8 mouse cellular contexts compared by ENCODE assay signal in the genomic region with DNA sequence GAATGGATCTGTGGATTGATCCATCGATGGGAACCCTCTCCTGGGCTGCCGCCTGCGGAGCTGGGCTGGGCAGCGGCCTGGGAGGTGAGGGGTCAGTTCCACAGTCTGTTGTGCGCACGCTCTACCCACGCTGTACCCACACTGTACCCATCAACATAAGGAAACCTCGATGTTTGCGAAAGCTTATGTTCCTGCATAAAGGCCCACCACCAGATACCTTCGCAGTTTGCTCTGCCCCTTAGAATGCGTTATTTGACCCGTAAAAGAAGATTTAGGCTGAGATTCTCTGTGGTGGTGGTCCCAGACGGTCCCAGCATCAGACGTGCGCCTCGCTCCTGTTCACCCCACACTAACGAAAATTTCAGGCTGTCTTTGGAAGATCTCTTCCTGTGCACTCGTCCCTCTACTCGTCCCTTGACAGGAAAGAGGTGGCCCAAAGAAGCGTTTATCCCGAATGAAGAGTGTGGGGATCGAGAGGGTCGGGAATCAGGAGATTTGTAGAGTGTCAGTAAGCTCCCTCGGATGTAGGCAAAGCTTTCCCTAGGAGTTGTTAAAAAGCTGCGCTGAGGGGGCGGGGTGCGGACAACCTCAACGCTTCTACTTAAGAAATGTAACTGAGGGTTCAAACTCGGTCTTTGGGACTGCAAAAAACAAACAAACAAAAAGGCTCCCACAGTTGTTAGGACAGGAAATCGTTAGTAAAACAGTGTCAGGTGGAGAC.
DNase-seq lines count a peak whose midpoint lies in the region; ATAC-seq and TF ChIP-seq lines count a peak whose summit lies in the region.

No protein-coding gene starts in this region.

- H3K9me3 ChIP-seq in midbrain, embryonic 14.5 days (ENCODE audit: control insufficient read depth, low read length), result no peaks in the 10 kb centered on the region

- 1% methylated on average over 30 of the region's 30 CpGs for WGBS in midbrain, embryonic 14.5 days
- 8% methylated on average over 30 of the region's 30 CpGs for WGBS in thymus, adult 2 months

- peaks cover 36% of the 10 kb centered on the region for H3K4me1 ChIP-seq in midbrain, embryonic 14.5 days (ENCODE audit: control insufficient read depth, insufficient read depth, low read length)
- H3K4me1 ChIP-seq in thymus, adult 2 months (replicated peaks; ENCODE audit: control insufficient read depth, insufficient read depth, low read length), result peaks cover 7% of the 10 kb centered on the region; the same call in 1 of the 2 replicates

- ATAC-seq in midbrain, embryonic 14.5 days (ENCODE audit: low FRiP score, low TSS enrichment), result no peak
- ATAC-seq in erythroid progenitor cell, adult 5-6 weeks (replicated peaks; ENCODE audit: low FRiP score, poor library complexity, severe bottlenecking), result no peak

- peak overlapping the region; percentile 99 for H3K27ac ChIP-seq in midbrain, embryonic 14.5 days (replicated peaks; ENCODE audit: low read depth, low read length)
- no peak overlapping the region for H3K27ac ChIP-seq in thymus, adult 2 months (ENCODE audit: control insufficient read depth, insufficient read depth, low read length)

- H3K9ac ChIP-seq in midbrain, embryonic 14.5 days (replicated peaks; ENCODE audit: low read length), result peak overlapping the region; percentile 78

- 0 out of 2 replicates have a peak, but pooled peaks cover 3% of the 10 kb centered on the region for H3K27me3 ChIP-seq in midbrain, embryonic 14.5 days (ENCODE audit: control insufficient read depth, insufficient read depth, low read length)
- H3K27me3 ChIP-seq in thymus, adult 2 months (ENCODE audit: control insufficient read depth, insufficient read depth, low read length), result peaks cover 22% of the 10 kb centered on the region

- peak overlapping the region; percentile 27 for H3K4me3 ChIP-seq in midbrain, embryonic 14.5 days (replicated peaks; ENCODE audit: low read depth, low read length)
- no peak overlapping the region for H3K4me3 ChIP-seq in thymus, adult 2 months (ENCODE audit: control insufficient read depth, insufficient read depth, low read length)

- H3K4me2 ChIP-seq in midbrain, embryonic 14.5 days (ENCODE audit: low read length), result peak overlapping the region; percentile 92

- no peak for TF ChIP-seq POLR2A in thymus, adult 2 months (IDR thresholded peaks at IDR 0.05; ENCODE audit: control insufficient read depth, extremely low read depth, insufficient read depth, low read length, poor library complexity)

- peak; percentile 8 for DNase-seq in kidney, postnatal 10 days
- DNase-seq in kidney, postnatal 14 days, result no peak
- peak; percentile 43 for DNase-seq in cerebellum, adult 9-10 months
- DNase-seq in frontal cortex, postnatal 36 days (ENCODE audit: low spot score in 2 of 2), result peak; percentile 51 to 63
- peak; percentile 75 for DNase-seq in midbrain, embryonic 14.5 days
- no peak for DNase-seq in spleen, postnatal 14 days (ENCODE audit: low spot score in 2 of 2)
- no peak for DNase-seq in thymus, adult 2 months

- H3K36me3 ChIP-seq in midbrain, embryonic 14.5 days (ENCODE audit: control insufficient read depth, insufficient read depth, low read length), result no peaks in the 10 kb centered on the region
- no peaks in the 10 kb centered on the region for H3K36me3 ChIP-seq in thymus, adult 2 months (ENCODE audit: control insufficient read depth, insufficient read depth, low read length)

- TF ChIP-seq CTCF in thymus, adult 2 months (IDR thresholded peaks at IDR 0.05; ENCODE audit: borderline replicate concordance, control insufficient read depth, extremely low read depth, insufficient read depth, low read length, poor library complexity), result no peak

Comparison
In these comparisons a context has a peak if more than half of its experiments do, and no peak if none do; other contexts are left out.
1. DNase-seq: peak in kidney, postnatal 10 days (single experiment), cerebellum, adult 9-10 months (single experiment), frontal cortex, postnatal 36 days (2 of 2) and midbrain, embryonic 14.5 days (single experiment); none in kidney, postnatal 14 days (single experiment), spleen, postnatal 14 days (0 of 2) and thymus, adult 2 months (single experiment).